Mouse (Mus musculus) CD4-positive, CD25-positive, alpha-beta regulatory T cell, adult 4 months (primary cell): ENCODE data around the gene Alkbh7. TPM values are rescaled to one million over a fixed set of nuclear protein-coding genes. Genes with fewer than 3 reads are reported as not detected.

Experiments used
- ATAC-seq: one replicate; pipeline ENCODE4 v1.8.0; 2017
- polyA plus RNA-seq, 2 experiments: library from polyadenylated mRNA; unstranded; fragments of 100-300 nt; shearing (Covaris generic); gene quantifications; one replicate each; pipeline ENCODE4 v1.2.1; 2017

The Alkbh7 gene
- polyA plus RNA-seq, result 10 to 100 TPM; 21.6 to 25.1 TPM

- peak; percentile 100 for ATAC-seq
Observed at GRCm38 (mm10) chr17:56997029-56997667, at the start of gene Alkbh7. Gene Alkbh7 (plus strand): TSS chr17:56997339.

GRCm38 (mm10) chr17:56950915-56951314 lies 46.2 kb upstream of the Alkbh7 start:
- ATAC-seq, result no peak

- no peak for ATAC-seq
Observed at GRCm38 (mm10) chr17:56952639-56953038, 44.5 kb upstream of the Alkbh7 start.

- ATAC-seq, result no peak
Observed at GRCm38 (mm10) chr17:56954871-56955270, 42.3 kb upstream of the Alkbh7 start.

GRCm38 (mm10) chr17:56957763-56958429 lies 39.2 kb upstream of the Alkbh7 start:
- peak; percentile 51 for ATAC-seq

GRCm38 (mm10) chr17:56958667-56959066 lies 38.5 kb upstream of the Alkbh7 start:
- ATAC-seq, result no peak

GRCm38 (mm10) chr17:56961880-56962279 lies 35.3 kb upstream of the Alkbh7 start:
- ATAC-seq, result no peak

GRCm38 (mm10) chr17:56962642-56963405 lies 34.3 kb upstream of the Alkbh7 start:
- ATAC-seq, result no peak

- no peak for ATAC-seq
Observed at GRCm38 (mm10) chr17:56963646-56964045, 33.5 kb upstream of the Alkbh7 start.

- no peak for ATAC-seq
Observed at GRCm38 (mm10) chr17:56969321-56969720, 27.8 kb upstream of the Alkbh7 start.

- ATAC-seq, result no peak
Observed at GRCm38 (mm10) chr17:56970081-56970480, 27.1 kb upstream of the Alkbh7 start.

GRCm38 (mm10) chr17:56973956-56974707 lies 23.0 kb upstream of the Alkbh7 start:
- ATAC-seq, result no peak

GRCm38 (mm10) chr17:56974708-56975240 lies 22.4 kb upstream of the Alkbh7 start:
- ATAC-seq, result no peak

- ATAC-seq, result no peak
Observed at GRCm38 (mm10) chr17:56975391-56975790, 21.7 kb upstream of the Alkbh7 start.

- no peak for ATAC-seq
Observed at GRCm38 (mm10) chr17:56976531-56977390, 20.4 kb upstream of the Alkbh7 start.

- no peak for ATAC-seq
Observed at GRCm38 (mm10) chr17:56979524-56979923, 17.6 kb upstream of the Alkbh7 start.

- ATAC-seq, result no peak
Observed at GRCm38 (mm10) chr17:56981049-56981448, 16.1 kb upstream of the Alkbh7 start.

GRCm38 (mm10) chr17:56982013-56982412 lies 15.1 kb upstream of the Alkbh7 start, which contains the start of gene Acer1:
Gene Acer1 (minus strand): TSS chr17:56982126.
- no peak for ATAC-seq

- ATAC-seq, result no peak
Observed at GRCm38 (mm10) chr17:56984886-56985285, 12.3 kb upstream of the Alkbh7 start.

GRCm38 (mm10) chr17:56985656-56986055 lies 11.5 kb upstream of the Alkbh7 start:
- no peak for ATAC-seq

- no peak for ATAC-seq
Observed at GRCm38 (mm10) chr17:56986105-56986805, 10.9 kb upstream of the Alkbh7 start.
